Mouse (Mus musculus) hindbrain, embryonic 13.5 days (tissue): ENCODE data around the gene Mllt11. TPM values are rescaled to one million over a fixed set of nuclear protein-coding genes. Genes with fewer than 3 reads are reported as not detected.

Experiments
- ATAC-seq: fragments of 200-750 bp; cut with Nextera tagmentation; 2 replicates; pipeline ENCODE4 v1.8.0; 2017; ENCODE audit warnings: moderate TSS enrichment; ENCODE audit not compliant: low FRiP score
- H3K27ac ChIP-seq: fragments of 300-500 bp; sonication (generic); 2 replicates; pipeline ENCODE4 v1.5.1; 2015; ENCODE audit warnings: inconsistent platforms, mild to moderate bottlenecking, moderate library complexity
- H3K27me3 ChIP-seq: fragments of 300-500 bp; sonication (generic); 2 replicates; pipeline ENCODE4 v1.6.1; 2015; ENCODE audit warnings: mild to moderate bottlenecking, inconsistent platforms
- H3K36me3 ChIP-seq: fragments of 300-500 bp; sonication (generic); 2 replicates; pipeline ENCODE4 v1.6.1; 2015; ENCODE audit warnings: mild to moderate bottlenecking, inconsistent platforms
- H3K4me1 ChIP-seq: fragments of 300-500 bp; sonication (generic); replicated peaks from 2 replicates; pipeline ENCODE4 v1.6.1; 2015; ENCODE audit warnings: inconsistent platforms
- H3K4me2 ChIP-seq: fragments of 300-500 bp; sonication (generic); 2 replicates; pipeline ENCODE4 v1.6.1; 2015; ENCODE audit warnings: inconsistent platforms, mild to moderate bottlenecking, moderate library complexity
- H3K4me3 ChIP-seq: fragments of 300-500 bp; sonication (generic); 2 replicates; pipeline ENCODE4 v1.5.1; 2015; ENCODE audit warnings: mild to moderate bottlenecking, inconsistent platforms
- H3K9ac ChIP-seq: fragments of 300-500 bp; sonication (generic); 2 replicates; pipeline ENCODE4 v1.6.1; 2015; ENCODE audit warnings: mild to moderate bottlenecking, inconsistent platforms
- H3K9me3 ChIP-seq: fragments of 300-500 bp; sonication (generic); 2 replicates; pipeline ENCODE4 v1.6.1; 2016; ENCODE audit warnings: inconsistent platforms
- WGBS: fragments of 180-500 bp; shearing (Covaris S2); methylation state at CpG from one replicate; pipeline ENCODE4 v1.1.7; 2015; 5-methylcytosine and 5-hydroxymethylcytosine counted together
- polyA plus RNA-seq: library from polyadenylated mRNA; unstranded; fragments of >200 nt; fragmentation: Nextera tagmentation; extraction: Ambion mirVana; gene quantifications from 2 replicates; pipeline ENCODE4 v1.2.1, GENCODE M21; 2015

The Mllt11 gene
- polyA plus RNA-seq, 1 experiment from 2014 or later = 311 TPM

- Histone ChIP-seq H3K27ac (no peak overlapping the region), H3K36me3 (peaks cover 86% of the 10 kb centered on the region), H3K9ac (no peak overlapping the region), H3K9me3 (no peaks in the 10 kb centered on the region), H3K4me3 (no peak overlapping the region), H3K27me3 (no peaks in the 10 kb centered on the region), H3K4me2 (no peak overlapping the region), H3K4me1 (no peaks in the 10 kb centered on the region)
- 85% methylated on average over 7 of the region's 7 CpGs for WGBS
- ATAC-seq = no peak
Measured at GRCm38 (mm10) chr3:95200132-95200531, 31.8 kb downstream of the Mllt11 start.

- peaks cover 85% of the 10 kb centered on the region for H3K36me3 ChIP-seq
- ATAC-seq = no peak
- WGBS = 83% methylated on average over 1 of the region's 1 CpGs
Measured at GRCm38 (mm10) chr3:95199101-95199500, 32.9 kb downstream of the Mllt11 start.

GRCm38 (mm10) chr3:95195772-95196171, 36.2 kb downstream of the Mllt11 start:
- no peak overlapping the region for H3K9ac ChIP-seq
- H3K4me2 ChIP-seq = no peak overlapping the region
- peaks cover 74% of the 10 kb centered on the region for H3K36me3 ChIP-seq
- H3K4me1 ChIP-seq = no peaks in the 10 kb centered on the region
- H3K27ac ChIP-seq = no peak overlapping the region
- no peaks in the 10 kb centered on the region for H3K9me3 ChIP-seq
- no peak overlapping the region for H3K4me3 ChIP-seq
- H3K27me3 ChIP-seq = no peaks in the 10 kb centered on the region
- WGBS = 92% methylated on average over 2 of the region's 2 CpGs
- ATAC-seq = no peak

More at GRCm38 (mm10) chr3:95199101-95199500, 32.9 kb downstream of the Mllt11 start:
- Histone ChIP-seq H3K27me3 (no peaks in the 10 kb centered on the region), H3K9me3 (no peaks in the 10 kb centered on the region), H3K27ac (no peak overlapping the region), H3K4me3 (no peak overlapping the region), H3K9ac (no peak overlapping the region), H3K4me1 (no peaks in the 10 kb centered on the region), H3K4me2 (no peak overlapping the region)

- no peak overlapping the region for H3K27ac ChIP-seq
- no peaks in the 10 kb centered on the region for H3K4me1 ChIP-seq
- no peak overlapping the region for H3K4me3 ChIP-seq
- no peak overlapping the region for H3K9ac ChIP-seq
- 87% methylated on average over 6 of the region's 6 CpGs for WGBS
- no peak overlapping the region for H3K4me2 ChIP-seq
- H3K27me3 ChIP-seq = no peaks in the 10 kb centered on the region
- H3K36me3 ChIP-seq = peaks cover 72% of the 10 kb centered on the region
- no peak for ATAC-seq
- no peaks in the 10 kb centered on the region for H3K9me3 ChIP-seq
Measured at GRCm38 (mm10) chr3:95194721-95195135, 37.2 kb downstream of the Mllt11 start.

GRCm38 (mm10) chr3:95186888-95187287, 45.1 kb downstream of the Mllt11 start:
- Histone ChIP-seq H3K9me3 (no peaks in the 10 kb centered on the region), H3K4me2 (no peak overlapping the region), H3K27ac (no peak overlapping the region), H3K9ac (no peak overlapping the region), H3K36me3 (peaks cover 69% of the 10 kb centered on the region), H3K27me3 (no peaks in the 10 kb centered on the region), H3K4me3 (no peak overlapping the region), H3K4me1 (no peaks in the 10 kb centered on the region)
- 93% methylated on average over 6 of the region's 6 CpGs for WGBS
- no peak for ATAC-seq

- Histone ChIP-seq H3K9ac (no peak overlapping the region), H3K9me3 (no peaks in the 10 kb centered on the region), H3K27ac (no peak overlapping the region), H3K4me1 (no peaks in the 10 kb centered on the region), H3K27me3 (no peaks in the 10 kb centered on the region), H3K36me3 (peaks cover 69% of the 10 kb centered on the region), H3K4me2 (no peak overlapping the region), H3K4me3 (no peak overlapping the region)
- no peak for ATAC-seq
- 91% methylated on average over 2 of the region's 2 CpGs for WGBS
Measured at GRCm38 (mm10) chr3:95186100-95186499, 45.9 kb downstream of the Mllt11 start.

GRCm38 (mm10) chr3:95184796-95185577, 47.0 kb downstream of the Mllt11 start:
- Histone ChIP-seq H3K4me1 (no peaks in the 10 kb centered on the region), H3K27ac (no peak overlapping the region), H3K36me3 (peaks cover 64% of the 10 kb centered on the region), H3K4me2 (no peak overlapping the region), H3K4me3 (no peak overlapping the region), H3K9me3 (no peaks in the 10 kb centered on the region), H3K9ac (no peak overlapping the region), H3K27me3 (no peaks in the 10 kb centered on the region)
- WGBS = 96% methylated on average over 9 of the region's 9 CpGs
- no peak for ATAC-seq

GRCm38 (mm10) chr3:95181841-95182240, 50.1 kb downstream of the Mllt11 start:
- Histone ChIP-seq H3K9ac (no peak overlapping the region), H3K4me3 (no peak overlapping the region), H3K36me3 (peaks cover 32% of the 10 kb centered on the region), H3K4me1 (no peaks in the 10 kb centered on the region), H3K27ac (no peak overlapping the region), H3K27me3 (no peaks in the 10 kb centered on the region), H3K4me2 (no peak overlapping the region), H3K9me3 (no peaks in the 10 kb centered on the region)
- 67% methylated on average over 1 of the region's 1 CpGs for WGBS
- no peak for ATAC-seq

- 71% methylated on average over 3 of the region's 3 CpGs for WGBS
Measured at GRCm38 (mm10) chr3:95179890-95180289, 52.1 kb downstream of the Mllt11 start.

GRCm38 (mm10) chr3:95178948-95179347, 53.0 kb downstream of the Mllt11 start:
- Histone ChIP-seq H3K4me1 (peaks cover 2% of the 10 kb centered on the region), H3K4me3 (no peak overlapping the region), H3K36me3 (peaks cover 14% of the 10 kb centered on the region), H3K4me2 (no peak overlapping the region), H3K9ac (no peak overlapping the region), H3K27me3 (no peaks in the 10 kb centered on the region), H3K27ac (no peak overlapping the region), H3K9me3 (no peaks in the 10 kb centered on the region)
- 92% methylated on average over 5 of the region's 5 CpGs for WGBS
- no peak for ATAC-seq

More at GRCm38 (mm10) chr3:95179890-95180289, 52.1 kb downstream of the Mllt11 start:
- H3K4me2 ChIP-seq = no peak overlapping the region
- H3K36me3 ChIP-seq = peaks cover 20% of the 10 kb centered on the region
- H3K4me3 ChIP-seq = no peak overlapping the region
- no peak overlapping the region for H3K9ac ChIP-seq
- no peaks in the 10 kb centered on the region for H3K4me1 ChIP-seq
- ATAC-seq = no peak
- no peaks in the 10 kb centered on the region for H3K9me3 ChIP-seq
- no peak overlapping the region for H3K27ac ChIP-seq
- no peaks in the 10 kb centered on the region for H3K27me3 ChIP-seq

GRCm38 (mm10) chr3:95177583-95177982, 54.4 kb downstream of the Mllt11 start:
- H3K4me1 ChIP-seq = peaks cover 16% of the 10 kb centered on the region
- no peak overlapping the region for H3K4me2 ChIP-seq
- H3K9me3 ChIP-seq = no peaks in the 10 kb centered on the region
- no peak for ATAC-seq
- peaks cover 7% of the 10 kb centered on the region for H3K27me3 ChIP-seq
- H3K9ac ChIP-seq = no peak overlapping the region
- peaks cover 16% of the 10 kb centered on the region for H3K36me3 ChIP-seq
- no peak overlapping the region for H3K27ac ChIP-seq
- no peak overlapping the region for H3K4me3 ChIP-seq
- WGBS = 81% methylated on average over 6 of the region's 6 CpGs

GRCm38 (mm10) chr3:95176500-95176899, 55.5 kb downstream of the Mllt11 start:
- H3K9ac ChIP-seq = no peak overlapping the region
- H3K27me3 ChIP-seq = peaks cover 18% of the 10 kb centered on the region
- no peak overlapping the region for H3K27ac ChIP-seq
- peaks cover 27% of the 10 kb centered on the region for H3K36me3 ChIP-seq
- H3K4me1 ChIP-seq = peaks cover 21% of the 10 kb centered on the region
- no peak for ATAC-seq
- 66% methylated on average over 3 of the region's 3 CpGs for WGBS
- no peaks in the 10 kb centered on the region for H3K9me3 ChIP-seq
- H3K4me2 ChIP-seq = no peak overlapping the region
- no peak overlapping the region for H3K4me3 ChIP-seq
